Mouse (Mus musculus) kidney, adult 2 months (tissue): ENCODE measurements at regions not wholly inside any gene's neighbourhood (a gene's known extent, or its start where the extent isn't known, plus 50 kb on each side); places are given as distances from the start of the nearest gene placed in this dataset.
A peak's percentile ranks its signal among the peaks of the same experiment; 100 is the strongest.

ENCODE experiments used
- DNase-seq: peaks from one replicate; pipeline ENCODE4 v3.0.0; 2021
- H3K27ac ChIP-seq: fragments of 200-500 bp; 2 replicates; pipeline ENCODE4 v1.5.1; 2012; ENCODE audit warnings: low read depth, low read length, control low read depth, inconsistent platforms; ENCODE audit not compliant: insufficient read depth
- H3K27me3 ChIP-seq: fragments of 200-500 bp; replicated peaks from 2 replicates; pipeline ENCODE4 v1.6.1; 2012; ENCODE audit warnings: mild to moderate bottlenecking, moderate library complexity, low read length, inconsistent platforms; ENCODE audit not compliant: control insufficient read depth, insufficient read depth
- H3K36me3 ChIP-seq: fragments of 200-500 bp; 2 replicates; pipeline ENCODE4 v1.6.1; 2012; ENCODE audit warnings: mild to moderate bottlenecking, moderate library complexity, low read length, inconsistent platforms; ENCODE audit not compliant: control insufficient read depth, insufficient read depth
- H3K4me1 ChIP-seq: fragments of 200-500 bp; 2 replicates; pipeline ENCODE4 v1.6.1; 2011; ENCODE audit warnings: low read length; ENCODE audit not compliant: control insufficient read depth, insufficient read depth
- H3K4me3 ChIP-seq: fragments of 200-500 bp; 2 replicates; pipeline ENCODE4 v1.5.1; 2011; ENCODE audit warnings: mild to moderate bottlenecking, low read depth, low read length, control low read depth; ENCODE audit not compliant: insufficient read depth
- CTCF ChIP-seq: fragments of 200-500 bp; conservative IDR thresholded peaks from 2 replicates; pipeline ENCODE4 v1.5.1; 2011; ENCODE audit warnings: low read depth, mild to moderate bottlenecking, control low read depth, low read length, moderate library complexity, mixed read lengths; ENCODE audit not compliant: insufficient read depth, insufficient read length
- POLR2A ChIP-seq: fragments of 200-500 bp; IDR thresholded peaks from one replicate; pipeline ENCODE4 v1.6.1; 2011; ENCODE audit warnings: low read depth, low read length, control low read depth
- WGBS: fragments of 180-500 bp; shearing (Covaris S2); methylation state at CpG from one replicate; pipeline ENCODE4 v1.1.7; 2018; 5-methylcytosine and 5-hydroxymethylcytosine counted together

- no peaks in the 10 kb centered on the region for H3K4me1 ChIP-seq
- DNase-seq, result no peak
- TF ChIP-seq POLR2A, result no peak
- TF ChIP-seq CTCF, result no peak
- H3K27ac ChIP-seq, result no peak overlapping the region
- no peaks in the 10 kb centered on the region for H3K27me3 ChIP-seq
- WGBS, result 71% methylated on average over 10 of the region's 10 CpGs
- H3K36me3 ChIP-seq, result no peaks in the 10 kb centered on the region
- no peak overlapping the region for H3K4me3 ChIP-seq
Measured at GRCm38 (mm10) chr8:36304809-36305208, 539.2 kb downstream of the Gm19410 start.

DNA sequence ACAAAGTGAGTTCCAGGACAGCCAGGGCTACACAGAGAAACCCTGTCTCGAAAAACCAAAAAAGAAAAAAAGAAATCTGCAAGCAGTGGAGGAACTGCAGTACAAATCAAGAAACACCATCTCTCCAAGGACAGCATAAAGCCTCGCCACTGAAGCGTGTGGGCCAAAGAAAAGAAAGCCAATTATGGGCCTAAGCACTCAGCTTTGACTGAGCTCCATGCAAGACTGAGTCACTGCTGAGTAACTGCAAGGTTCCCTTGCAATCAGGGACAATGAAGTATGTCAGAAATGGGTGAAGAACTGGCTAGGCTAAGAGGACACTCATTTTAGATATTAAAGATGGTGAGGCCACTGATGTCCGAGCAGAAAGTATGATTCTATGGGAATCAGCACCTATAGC lies 540.7 kb downstream of the Gm19410 start:
- no peak for DNase-seq
- H3K36me3 ChIP-seq, result no peaks in the 10 kb centered on the region
- no peaks in the 10 kb centered on the region for H3K4me1 ChIP-seq
- no peak overlapping the region for H3K4me3 ChIP-seq
- 79% methylated on average over 4 of the region's 4 CpGs for WGBS
- no peak for TF ChIP-seq CTCF
- no peak for TF ChIP-seq POLR2A
- no peaks in the 10 kb centered on the region for H3K27me3 ChIP-seq
- H3K27ac ChIP-seq, result no peak overlapping the region

GRCm38 (mm10) chr8:36307496-36307895 lies 541.9 kb downstream of the Gm19410 start:
- Histone ChIP-seq H3K27me3 (no peaks in the 10 kb centered on the region), H3K4me3 (no peak overlapping the region), H3K36me3 (no peaks in the 10 kb centered on the region), H3K27ac (no peak overlapping the region), H3K4me1 (no peaks in the 10 kb centered on the region)
- TF ChIP-seq CTCF, result no peak
- TF ChIP-seq POLR2A, result no peak
- WGBS, result 81% methylated on average over 8 of the region's 8 CpGs
- no peak for DNase-seq

DNA sequence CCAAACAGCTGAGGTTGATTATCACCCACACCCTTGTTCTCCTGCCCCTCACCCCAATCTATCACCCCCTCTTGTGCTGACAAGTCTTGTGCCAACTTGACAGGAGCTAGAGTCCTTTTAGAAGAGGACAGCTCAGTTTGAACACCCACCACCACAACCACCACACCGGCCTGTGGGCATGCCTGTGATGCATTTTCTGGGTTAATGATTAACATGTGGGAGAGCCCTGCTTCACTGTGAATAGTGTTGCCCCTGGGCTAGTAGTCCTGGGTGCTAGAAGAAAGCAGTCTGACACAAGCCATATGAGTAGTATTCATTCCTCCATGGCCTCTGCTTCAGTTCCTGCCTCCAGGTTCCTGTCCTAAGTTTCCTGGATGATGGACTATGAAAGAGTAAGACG lies 542.5 kb downstream of the Gm19410 start:
- TF ChIP-seq POLR2A, result no peak
- no peak for TF ChIP-seq CTCF
- peak; percentile 33 for DNase-seq
- Histone ChIP-seq H3K4me3 (no peak overlapping the region), H3K4me1 (no peaks in the 10 kb centered on the region), H3K27me3 (no peaks in the 10 kb centered on the region), H3K27ac (no peak overlapping the region), H3K36me3 (no peaks in the 10 kb centered on the region)
- WGBS, result 39% methylated on average over 2 of the region's 2 CpGs

DNA sequence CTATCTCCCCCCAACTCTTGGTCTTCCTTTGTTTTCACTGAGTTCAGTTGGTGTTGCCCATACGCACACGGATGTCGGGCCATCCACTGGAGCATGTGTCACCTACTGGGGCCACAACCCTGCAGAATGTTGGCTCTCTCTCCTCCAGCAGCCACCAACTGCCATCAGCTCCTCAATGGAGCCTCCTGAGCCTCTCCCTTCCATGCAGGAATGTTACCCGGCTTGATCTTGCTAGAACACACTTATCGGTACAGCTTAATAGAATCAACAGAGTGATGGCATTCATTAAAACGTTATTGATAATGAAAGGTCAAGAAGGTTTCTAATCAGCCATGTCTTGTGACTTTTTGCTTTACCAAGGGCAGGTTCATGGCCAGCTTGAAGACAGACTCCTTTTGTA lies 543.7 kb downstream of the Gm19410 start:
- 93% methylated on average over 6 of the region's 6 CpGs for WGBS
- H3K4me3 ChIP-seq, result no peak overlapping the region
- H3K4me1 ChIP-seq, result no peaks in the 10 kb centered on the region
- H3K27ac ChIP-seq, result no peak overlapping the region
- H3K36me3 ChIP-seq, result no peaks in the 10 kb centered on the region
- no peaks in the 10 kb centered on the region for H3K27me3 ChIP-seq
- no peak for TF ChIP-seq POLR2A
- no peak for DNase-seq

GRCm38 (mm10) chr8:36309952-36310351 lies 544.4 kb downstream of the Gm19410 start:
- WGBS, result 85% methylated on average over 10 of the region's 10 CpGs
- no peak overlapping the region for H3K27ac ChIP-seq
- DNase-seq, result no peak
- no peak overlapping the region for H3K4me3 ChIP-seq
- no peaks in the 10 kb centered on the region for H3K4me1 ChIP-seq
- TF ChIP-seq CTCF, result no peak
- TF ChIP-seq POLR2A, result no peak
- H3K27me3 ChIP-seq, result no peaks in the 10 kb centered on the region
- H3K36me3 ChIP-seq, result no peaks in the 10 kb centered on the region

- Histone ChIP-seq H3K27ac (no peak overlapping the region), H3K4me3 (no peak overlapping the region), H3K36me3 (no peaks in the 10 kb centered on the region), H3K27me3 (no peaks in the 10 kb centered on the region), H3K4me1 (no peaks in the 10 kb centered on the region)
- 84% methylated on average over 5 of the region's 5 CpGs for WGBS
- DNase-seq, result no peak
- TF ChIP-seq POLR2A, result no peak
- no peak for TF ChIP-seq CTCF
Measured at GRCm38 (mm10) chr8:36311734-36312133, 546.1 kb downstream of the Gm19410 start.

- no peaks in the 10 kb centered on the region for H3K27me3 ChIP-seq
- WGBS, result 83% methylated on average over 3 of the region's 3 CpGs
- no peaks in the 10 kb centered on the region for H3K36me3 ChIP-seq
- no peaks in the 10 kb centered on the region for H3K4me1 ChIP-seq
- no peak overlapping the region for H3K27ac ChIP-seq
- DNase-seq, result no peak
- H3K4me3 ChIP-seq, result no peak overlapping the region
- TF ChIP-seq POLR2A (no peak), CTCF (no peak)
Measured at GRCm38 (mm10) chr8:36312963-36313362, 547.4 kb downstream of the Gm19410 start.
